ENCODE assay signal across 8 mouse cellular contexts in the genomic region with DNA sequence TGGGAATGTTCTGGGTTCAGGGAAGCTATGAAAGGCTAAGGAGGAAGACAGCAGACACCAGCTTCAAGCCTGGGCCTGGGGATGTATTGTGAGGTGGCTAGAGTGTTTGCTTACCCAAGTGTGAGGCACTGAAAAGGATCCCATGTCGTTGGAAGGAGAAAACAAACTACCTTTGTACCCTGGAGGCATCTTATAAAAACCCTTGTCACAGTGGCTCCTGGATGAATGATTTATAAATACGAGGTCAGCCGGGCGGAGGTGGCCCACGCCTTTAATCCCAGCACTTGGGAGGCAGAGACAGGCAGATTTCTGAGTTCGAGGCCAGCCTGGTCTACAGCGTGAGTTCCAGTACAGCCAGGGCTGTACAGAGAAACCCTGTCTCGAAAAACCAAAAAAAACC. TPM values are rescaled to one million over a fixed set of nuclear protein-coding genes. Genes with fewer than 3 reads are reported as not detected.
DNase-seq lines count a peak whose midpoint lies in the region; ATAC-seq and TF ChIP-seq lines count a peak whose summit lies in the region.
"Not testable (repeated sequence)": the region's sequence is repeated elsewhere in the genome, so short reads cannot be mapped to it uniquely, and the experiment has no call there.

No protein-coding gene starts in this region.

- TF ChIP-seq POLR2A in bone marrow macrophage, adult 2 months (IDR thresholded peaks at IDR 0.05; ENCODE audit: borderline replicate concordance, low read depth, low read length), result not testable (repeated sequence)

- peaks cover 12% of the 10 kb centered on the region for H3K36me3 ChIP-seq in forebrain, embryonic 12.5 days (replicated peaks)
- H3K36me3 ChIP-seq in heart, embryonic 14.5 days (ENCODE audit: control insufficient read depth, insufficient read depth, low read length), result peaks cover 20% of the 10 kb centered on the region
- not testable (repeated sequence) for H3K36me3 ChIP-seq in intestine, embryonic 15.5 days; lung, embryonic 14.5 days (ENCODE audit: insufficient read depth); midbrain, postnatal 0 days (ENCODE audit: insufficient read depth, low read length)
- H3K36me3 ChIP-seq in limb, embryonic 10.5 days, result peaks cover 23% of the 10 kb centered on the region

- peak overlapping the region; percentile 73 for H3K4me2 ChIP-seq in forebrain, embryonic 12.5 days
- H3K4me2 ChIP-seq in heart, embryonic 14.5 days (ENCODE audit: low read length), result peak overlapping the region; percentile 83
- peak overlapping the region; percentile 63 for H3K4me2 ChIP-seq in intestine, embryonic 15.5 days (replicated peaks)
- H3K4me2 ChIP-seq in lung, embryonic 14.5 days, result peak overlapping the region; percentile 76
- H3K4me2 ChIP-seq in midbrain, postnatal 0 days (ENCODE audit: low read depth, low read length, poor library complexity, severe bottlenecking), result peak overlapping the region; percentile 67; the same call in 1 of the 2 replicates

- H3K9ac ChIP-seq in forebrain, embryonic 12.5 days; heart, embryonic 14.5 days (ENCODE audit: low read length); lung, embryonic 14.5 days; midbrain, postnatal 0 days (replicated peaks; ENCODE audit: low read length, poor library complexity, severe bottlenecking): not testable (repeated sequence)
- H3K9ac ChIP-seq in intestine, embryonic 15.5 days, result peak overlapping the region; percentile 76; the same call in 1 of the 2 replicates

- H3K9me3 ChIP-seq in forebrain, embryonic 12.5 days; heart, embryonic 14.5 days (ENCODE audit: control insufficient read depth, low read length); intestine, embryonic 15.5 days; limb, embryonic 10.5 days (replicated peaks); lung, embryonic 14.5 days (ENCODE audit: low read depth, low read length); midbrain, postnatal 0 days (ENCODE audit: low read length): not testable (repeated sequence)

- TF ChIP-seq CTCF in bone marrow macrophage, adult 2 months (IDR thresholded peaks at IDR 0.05; ENCODE audit: low read depth, low read length); lung, embryonic 14.5 days (IDR thresholded peaks at IDR 0.05; ENCODE audit: low read depth); midbrain, postnatal 0 days (IDR thresholded peaks at IDR 0.05): not testable (repeated sequence)

- ATAC-seq in forebrain, embryonic 12.5 days (ENCODE audit: low FRiP score); heart, embryonic 14.5 days (ENCODE audit: insufficient number of reproducible peaks, insufficient read depth, low FRiP score, low read depth); intestine, embryonic 15.5 days; lung, embryonic 14.5 days (ENCODE audit: insufficient read depth); midbrain, postnatal 0 days (ENCODE audit: low FRiP score): not testable (repeated sequence)

- 90% methylated on average over 8 of the region's 8 CpGs for WGBS in forebrain, embryonic 12.5 days
- 87% methylated on average over 8 of the region's 8 CpGs for WGBS in heart, embryonic 14.5 days
- WGBS in intestine, embryonic 15.5 days, result 64% methylated on average over 8 of the region's 8 CpGs
- WGBS in limb, embryonic 10.5 days, result 89% methylated on average over 8 of the region's 8 CpGs
- 75% methylated on average over 8 of the region's 8 CpGs for WGBS in lung, embryonic 14.5 days
- WGBS in midbrain, postnatal 0 days, result 87% methylated on average over 8 of the region's 8 CpGs

- not testable (repeated sequence) for H3K27me3 ChIP-seq in forebrain, embryonic 12.5 days; heart, embryonic 14.5 days (ENCODE audit: control insufficient read depth, insufficient read depth, low read length); intestine, embryonic 15.5 days (replicated peaks); limb, embryonic 10.5 days (ENCODE audit: low read depth, poor library complexity, severe bottlenecking); lung, embryonic 14.5 days (ENCODE audit: insufficient read depth, low read length); midbrain, postnatal 0 days (ENCODE audit: insufficient read depth, low read length)

- not testable (repeated sequence) for DNase-seq in limb, embryonic 10.5 days (ENCODE audit: low spot score); lung, embryonic 14.5 days; midbrain, postnatal 0 days (ENCODE audit: low spot score)
- peak; percentile 68 for DNase-seq in yolk sac, embryonic 10.5 days (ENCODE audit: low spot score)

- H3K4me3 ChIP-seq in bone marrow macrophage, adult 2 months (ENCODE audit: insufficient read depth, low read length), result peak overlapping the region; percentile 87; the same call in 1 of the 2 replicates
- peak overlapping the region; percentile 61 for H3K4me3 ChIP-seq in forebrain, embryonic 12.5 days (replicated peaks)
- H3K4me3 ChIP-seq in heart, embryonic 14.5 days (ENCODE audit: control insufficient read depth in 1 of 2, insufficient read depth in 1 of 2, low read depth in 1 of 2, low read length in 2 of 2), result 0 out of 4 replicates have a peak overlapping the region, but pooled peaks of 1 of the 2 experiments have one; percentile 63
- H3K4me3 ChIP-seq in intestine, embryonic 15.5 days (replicated peaks), result peak overlapping the region; percentile 66
- H3K4me3 ChIP-seq in limb, embryonic 10.5 days, result peak overlapping the region; percentile 82
- peak overlapping the region; percentile 58 for H3K4me3 ChIP-seq in lung, embryonic 14.5 days (ENCODE audit: low read depth, low read length)
- peak overlapping the region; percentile 62 for H3K4me3 ChIP-seq in midbrain, postnatal 0 days (ENCODE audit: low read depth, low read length)

- H3K27ac ChIP-seq in bone marrow macrophage, adult 2 months (ENCODE audit: insufficient read depth, low read depth, low read length); forebrain, embryonic 12.5 days; heart, embryonic 14.5 days (replicated peaks in 1 of 2; ENCODE audit: control insufficient read depth in 1 of 2, insufficient read depth in 1 of 2, low read depth in 2 of 2, low read length in 2 of 2); limb, embryonic 10.5 days; lung, embryonic 14.5 days (ENCODE audit: low read depth); midbrain, postnatal 0 days (ENCODE audit: low read depth, low read length): not testable (repeated sequence)
- peak overlapping the region; percentile 44; the same call in 1 of the 2 replicates for H3K27ac ChIP-seq in intestine, embryonic 15.5 days

- H3K4me1 ChIP-seq in bone marrow macrophage, adult 2 months (ENCODE audit: control insufficient read depth, insufficient read depth, low read length); intestine, embryonic 15.5 days (replicated peaks); lung, embryonic 14.5 days (ENCODE audit: insufficient read depth); midbrain, postnatal 0 days (ENCODE audit: insufficient read depth, low read length): not testable (repeated sequence)
- H3K4me1 ChIP-seq in forebrain, embryonic 12.5 days, result peaks cover 21% of the 10 kb centered on the region
- H3K4me1 ChIP-seq in heart, embryonic 14.5 days (ENCODE audit: control insufficient read depth in 2 of 2, insufficient read depth in 2 of 2, low read length in 2 of 2), result peaks cover 0 to 12% of the 10 kb centered on the region in 2 experiments; a peak in 3 of 4 replicates
- peaks cover 19% of the 10 kb centered on the region for H3K4me1 ChIP-seq in limb, embryonic 10.5 days

RNA-seq across cellular contexts. Expression of a gene that starts 0.9 kb away (rescaled TPM):
- 26.5 and 29.3 TPM in 2 replicates for polyA plus RNA-seq in bone marrow macrophage, adult 2 months (2012; ENCODE audit: insufficient read depth, insufficient read length, missing spikeins)
- 38.5 and 38.6 TPM in 2 replicates for polyA plus RNA-seq in forebrain, embryonic 12.5 days (2016; fragmentation: Nextera tagmentation; extraction: Ambion mirVana)
- polyA plus RNA-seq in heart, embryonic 14.5 days (2014; fragmentation: Nextera tagmentation; extraction: Ambion mirVana), result 42.7 and 43.3 TPM in 2 replicates
- polyA plus RNA-seq in intestine, embryonic 15.5 days (2015; fragmentation: Nextera tagmentation; extraction: Ambion mirVana), result 45.2 and 45.3 TPM in 2 replicates
- 32.1 and 36.5 TPM in 2 replicates for polyA plus RNA-seq in limb, embryonic 10.5 days (2016; fragmentation: Nextera tagmentation; extraction: Ambion mirVana)
- 34.7 and 35.3 TPM in 2 replicates for polyA plus RNA-seq in lung, embryonic 14.5 days (2014; fragmentation: Nextera tagmentation; extraction: Ambion mirVana)
- total RNA-seq in midbrain, postnatal 0 days (2014; rRNA removed), result 12.3 and 13.5 TPM in 2 replicates
- 50.1 TPM in 2 replicates for polyA plus RNA-seq in midbrain, postnatal 0 days (2015; fragmentation: Nextera tagmentation; extraction: Ambion mirVana)

RNA-seq across cellular contexts. Expression of a gene that starts 1.3 kb away (rescaled TPM):
- polyA plus RNA-seq in bone marrow macrophage, adult 2 months (2012; ENCODE audit: insufficient read depth, insufficient read length, missing spikeins), result 33.2 and 44.1 TPM in 2 replicates
- 100 and 106 TPM in 2 replicates for polyA plus RNA-seq in forebrain, embryonic 12.5 days (2016; fragmentation: Nextera tagmentation; extraction: Ambion mirVana)
- 99.7 and 103 TPM in 2 replicates for polyA plus RNA-seq in heart, embryonic 14.5 days (2014; fragmentation: Nextera tagmentation; extraction: Ambion mirVana)
- polyA plus RNA-seq in intestine, embryonic 15.5 days (2015; fragmentation: Nextera tagmentation; extraction: Ambion mirVana), result 99.9 and 101 TPM in 2 replicates
- 103 and 111 TPM in 2 replicates for polyA plus RNA-seq in limb, embryonic 10.5 days (2016; fragmentation: Nextera tagmentation; extraction: Ambion mirVana)
- 108 and 109 TPM in 2 replicates for polyA plus RNA-seq in lung, embryonic 14.5 days (2014; fragmentation: Nextera tagmentation; extraction: Ambion mirVana)
- 56.9 and 57.4 TPM in 2 replicates for total RNA-seq in midbrain, postnatal 0 days (2014; rRNA removed)
- 109 and 118 TPM in 2 replicates for polyA plus RNA-seq in midbrain, postnatal 0 days (2015; fragmentation: Nextera tagmentation; extraction: Ambion mirVana)

RNA-seq across cellular contexts. Expression of a gene that starts 50.0 kb away (rescaled TPM):
- polyA plus RNA-seq in bone marrow macrophage, adult 2 months (2012; ENCODE audit: insufficient read depth, insufficient read length, missing spikeins), result 3.4 and 3.5 TPM in 2 replicates
- polyA plus RNA-seq in forebrain, embryonic 12.5 days (2016; fragmentation: Nextera tagmentation; extraction: Ambion mirVana), result 58.9 and 61.6 TPM in 2 replicates
- polyA plus RNA-seq in heart, embryonic 14.5 days (2014; fragmentation: Nextera tagmentation; extraction: Ambion mirVana), result 0.70 and 2.4 TPM in 2 replicates
- 35.4 and 35.7 TPM in 2 replicates for polyA plus RNA-seq in intestine, embryonic 15.5 days (2015; fragmentation: Nextera tagmentation; extraction: Ambion mirVana)
- 30.3 and 58.7 TPM in 2 replicates for polyA plus RNA-seq in limb, embryonic 10.5 days (2016; fragmentation: Nextera tagmentation; extraction: Ambion mirVana)
- 3.0 and 3.5 TPM in 2 replicates for polyA plus RNA-seq in lung, embryonic 14.5 days (2014; fragmentation: Nextera tagmentation; extraction: Ambion mirVana)
- total RNA-seq in midbrain, postnatal 0 days (2014; rRNA removed), result 56.6 and 57.5 TPM in 2 replicates
- polyA plus RNA-seq in midbrain, postnatal 0 days (2015; fragmentation: Nextera tagmentation; extraction: Ambion mirVana), result 43.4 and 43.6 TPM in 2 replicates
